Mouse (Mus musculus): ENCODE results near the gene Eif4ebp2.

DNA sequence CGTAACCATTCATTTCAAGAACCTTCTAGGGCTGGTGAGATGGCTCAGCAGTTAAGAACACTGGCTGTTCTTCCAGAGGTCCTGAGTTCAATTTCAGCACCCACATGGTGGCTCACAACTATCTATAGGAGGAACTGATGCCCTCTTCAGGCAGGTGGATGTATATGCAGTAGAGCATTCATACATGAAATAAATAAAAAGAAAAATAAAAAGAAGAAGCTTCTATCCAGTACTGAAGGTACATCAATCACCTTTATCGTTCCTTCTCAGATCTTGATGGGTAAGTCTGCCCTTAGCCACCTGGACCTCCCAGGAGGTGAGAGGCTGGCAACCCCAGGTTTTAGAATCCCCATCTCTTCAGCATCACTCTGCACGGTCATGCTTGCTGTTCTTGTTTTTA is 37.2 kb downstream of the Eif4ebp2 start:
- TF ChIP-seq EP300 (IDR thresholded peaks at IDR 0.05; ENCODE audit: low read depth) (no peak), CTCF (IDR thresholded peaks at IDR 0.05; ENCODE audit: low read depth) (peak; percentile 40)
